Mouse (Mus musculus) B cell, adult 67 days (primary cell): ENCODE results near the gene Ccin. TPM values are rescaled to one million over a fixed set of nuclear protein-coding genes. Genes with fewer than 3 reads are reported as not detected.

Experiments used
- total RNA-seq, 2 experiments: library from RNA; stranded (reverse); gene quantifications; 4 replicates each; pipeline ENCODE4 v1.2.4; 2023

Ccin gene
- not detected for total RNA-seq

DNA sequence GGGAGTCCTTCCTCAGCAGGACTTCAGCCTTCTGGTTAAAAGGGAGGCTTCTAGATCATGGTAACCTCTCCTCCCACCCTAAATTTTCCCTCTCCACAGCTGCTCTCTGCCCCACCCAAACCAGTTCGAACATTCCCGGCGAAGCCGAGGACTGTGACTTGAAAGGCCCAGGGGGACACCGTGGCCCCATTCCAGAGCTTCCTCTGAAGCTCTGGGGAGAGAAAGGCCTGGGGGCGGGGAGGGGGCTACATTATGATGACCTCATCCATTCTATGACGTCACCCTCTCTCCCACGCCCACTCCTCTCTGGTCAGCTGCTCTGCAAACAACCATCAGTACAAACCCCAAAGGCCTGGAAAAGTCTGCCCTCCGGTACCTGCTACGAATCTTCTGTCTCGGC is at the start of gene Ccin:
Gene Ccin, plus strand, starts transcription at position 303 of the 400 bp plus-strand sequence.

DNA sequence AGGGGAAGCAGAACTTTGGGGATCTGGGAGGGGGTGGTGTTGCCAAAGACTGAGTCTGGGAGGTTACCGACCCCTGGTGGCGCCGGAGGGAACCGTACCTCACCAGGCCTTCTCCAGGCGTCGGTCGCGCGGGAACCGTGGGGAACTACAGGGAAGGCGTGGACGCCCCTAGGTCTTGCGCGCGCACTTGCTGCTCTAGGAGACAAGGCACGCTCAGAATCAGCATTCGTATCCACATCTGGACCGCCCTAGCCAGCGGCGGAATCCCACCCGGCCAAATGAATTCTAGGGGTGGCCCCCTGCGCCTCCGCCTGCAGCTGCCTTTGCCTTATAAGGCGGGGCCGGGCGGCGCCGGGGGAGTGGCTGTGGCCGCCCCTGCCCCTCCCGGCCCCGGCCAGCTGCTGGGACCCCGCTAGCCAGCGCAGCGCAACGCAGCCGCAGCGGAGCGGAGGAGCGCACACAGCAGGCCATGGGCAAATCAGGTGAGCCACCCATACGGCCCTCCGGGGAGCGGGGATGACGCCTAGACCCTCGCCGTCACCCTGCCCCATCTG is 25.9 kb upstream of the Ccin start, which contains the start of gene Glipr2:
Gene Glipr2, plus strand, starts transcription at position 110 of the 554 bp plus-strand sequence.

DNA sequence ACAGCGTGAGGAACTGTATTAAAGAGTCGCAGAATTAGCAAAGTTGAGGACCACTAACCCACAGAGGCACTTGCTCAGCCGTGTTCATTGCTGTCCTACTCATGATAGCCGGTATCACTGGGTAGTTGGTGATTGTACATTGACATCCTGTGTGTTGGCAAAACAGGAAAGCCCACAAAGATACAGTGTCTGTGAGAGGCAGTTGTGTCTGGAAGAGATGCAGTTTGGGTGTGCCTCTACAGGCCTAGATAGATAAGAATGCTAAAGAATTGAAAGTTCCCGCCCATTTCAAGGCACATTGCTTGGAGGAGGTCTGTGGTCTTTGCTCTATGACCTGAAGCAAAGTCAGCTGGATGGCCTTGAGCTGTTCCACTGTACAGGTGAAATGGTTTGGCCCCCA is 20.8 kb downstream of the Ccin start, which contains the start of gene Clta:
Gene Clta, plus strand, starts transcription at position 327 of the 400 bp plus-strand sequence.

Other genes with a start within 250 kb of the Ccin start
- gene Olfr159, start 212.5 kb upstream of the Ccin start, total RNA-seq = not detected
- not detected for gene Olfr156, start 159.6 kb upstream of the Ccin start, total RNA-seq
- gene Olfr157, start 143.3 kb upstream of the Ccin start, total RNA-seq = not detected
- not detected for gene Olfr155, start 131.9 kb upstream of the Ccin start, total RNA-seq
- gene Reck, start 108.0 kb upstream of the Ccin start, total RNA-seq = under 1 TPM; 0.38 to 0.56 TPM
- gene Glipr2, start 26.1 kb upstream of the Ccin start, total RNA-seq = 1 to 10 TPM; 9.2 to 9.3 TPM
- gene Clta, start 21.0 kb downstream of the Ccin start, total RNA-seq = 100 to 1,000 TPM; 195 to 200 TPM
- 10 to 100 TPM; 65.5 to 67.3 TPM for gene Gne, start 100.7 kb downstream of the Ccin start, total RNA-seq